In genomic region chr12:106871481-106871880, GRCm38 (mm10) we compare ENCODE assay signal across 22 mouse cellular contexts.
DNase-seq lines count a peak whose midpoint lies in the region; ATAC-seq and TF ChIP-seq lines count a peak whose summit lies in the region.
"Had no signal": no experiment of that assay in that cellular context is flagged by ENCODE, and none has a peak within 500 bp of the region (broad histone marks: within the 10 kb centered on the region; RNA-seq: fewer than 3 reads in every experiment).

No protein-coding gene starts in this region.

- H3K27ac ChIP-seq in forebrain, embryonic 14.5 days (ENCODE audit: low read depth, low read length), result no peak overlapping the region
- no peak overlapping the region for H3K27ac ChIP-seq in forebrain, postnatal 0 days (ENCODE audit: low read depth, low read length)
- H3K27ac ChIP-seq in heart, postnatal 0 days (ENCODE audit: low read depth), result no peak overlapping the region
- no peak overlapping the region for H3K27ac ChIP-seq in limb, embryonic 14.5 days (replicated peaks; ENCODE audit: low read depth, low read length)
- H3K27ac ChIP-seq: forebrain, embryonic 12.5 days; hindbrain, postnatal 0 days; kidney, embryonic 15.5 days; liver, embryonic 15.5 days; macrophage; midbrain, embryonic 12.5 days; neural tube, embryonic 15.5 days had no signal

- no peak overlapping the region for H3K4me3 ChIP-seq in forebrain, embryonic 14.5 days (ENCODE audit: low read depth, low read length)
- no peak overlapping the region for H3K4me3 ChIP-seq in forebrain, postnatal 0 days (ENCODE audit: low read depth, low read length)
- no peak overlapping the region for H3K4me3 ChIP-seq in heart, postnatal 0 days (ENCODE audit: low read depth, low read length)
- peak overlapping the region; percentile 35 for H3K4me3 ChIP-seq in megakaryocyte, embryonic 14.5 days (replicated peaks)
- H3K4me3 ChIP-seq in limb, embryonic 14.5 days (replicated peaks; ENCODE audit: low read length), result no peak overlapping the region
- H3K4me3 ChIP-seq: erythroblast, embryonic 14.5 days; forebrain, embryonic 12.5 days; kidney, embryonic 15.5 days; liver, embryonic 15.5 days; midbrain, embryonic 12.5 days; neural tube, embryonic 15.5 days had no signal

- TF ChIP-seq POLR2A in limb, embryonic 14.5 days (IDR thresholded peaks at IDR 0.05; ENCODE audit: borderline replicate concordance, extremely low read depth, insufficient read depth, insufficient read length), result no peak

- no peaks in the 10 kb centered on the region for H3K27me3 ChIP-seq in forebrain, embryonic 14.5 days (replicated peaks; ENCODE audit: control insufficient read depth, insufficient read depth, low read length)
- no peaks in the 10 kb centered on the region for H3K27me3 ChIP-seq in forebrain, postnatal 0 days (ENCODE audit: insufficient read depth, low read length)
- no peaks in the 10 kb centered on the region for H3K27me3 ChIP-seq in heart, postnatal 0 days (ENCODE audit: control insufficient read depth, insufficient read depth, low read length)
- no peaks in the 10 kb centered on the region for H3K27me3 ChIP-seq in megakaryocyte, embryonic 14.5 days (replicated peaks)
- H3K27me3 ChIP-seq in limb, embryonic 14.5 days (ENCODE audit: control insufficient read depth, insufficient read depth, low read length), result no peaks in the 10 kb centered on the region
- H3K27me3 ChIP-seq: forebrain, embryonic 12.5 days; kidney, embryonic 15.5 days; liver, embryonic 15.5 days; midbrain, embryonic 12.5 days; neural tube, embryonic 15.5 days had no signal

- intact Hi-C loops in heart, postnatal 25 days (cut with DNase I), result no loop called here

- no peaks in the 10 kb centered on the region for H3K36me3 ChIP-seq in forebrain, embryonic 14.5 days (ENCODE audit: control insufficient read depth, insufficient read depth, low read length)
- no peaks in the 10 kb centered on the region for H3K36me3 ChIP-seq in forebrain, postnatal 0 days (ENCODE audit: insufficient read depth)
- H3K36me3 ChIP-seq in heart, postnatal 0 days (replicated peaks; ENCODE audit: control insufficient read depth, insufficient read depth, low read length), result no peaks in the 10 kb centered on the region
- H3K36me3 ChIP-seq in megakaryocyte, embryonic 14.5 days (replicated peaks; ENCODE audit: low read length), result no peaks in the 10 kb centered on the region
- H3K36me3 ChIP-seq in limb, embryonic 14.5 days (ENCODE audit: control insufficient read depth, insufficient read depth, low read length), result no peaks in the 10 kb centered on the region
- H3K36me3 ChIP-seq: forebrain, embryonic 12.5 days; kidney, embryonic 15.5 days; liver, embryonic 15.5 days; midbrain, embryonic 12.5 days; neural tube, embryonic 15.5 days had no signal

- no peak overlapping the region for H3K4me2 ChIP-seq in forebrain, embryonic 14.5 days (ENCODE audit: low read length)
- no peak overlapping the region for H3K4me2 ChIP-seq in forebrain, postnatal 0 days (ENCODE audit: low read depth)
- H3K4me2 ChIP-seq in heart, postnatal 0 days (ENCODE audit: low read depth, low read length), result 0 out of 2 replicates have a peak overlapping the region, but pooled peaks have one; percentile 28
- no peak overlapping the region for H3K4me2 ChIP-seq in limb, embryonic 14.5 days (replicated peaks; ENCODE audit: low read depth, low read length, severe bottlenecking)
- H3K4me2 ChIP-seq: forebrain, embryonic 12.5 days; kidney, embryonic 15.5 days; liver, embryonic 15.5 days; midbrain, embryonic 12.5 days; neural tube, embryonic 15.5 days had no signal

- H3K9ac ChIP-seq in forebrain, embryonic 14.5 days (ENCODE audit: low read length), result no peak overlapping the region
- no peak overlapping the region for H3K9ac ChIP-seq in forebrain, postnatal 0 days
- H3K9ac ChIP-seq in heart, postnatal 0 days (replicated peaks; ENCODE audit: low read depth, low read length), result no peak overlapping the region
- H3K9ac ChIP-seq in limb, embryonic 14.5 days (ENCODE audit: low read depth, low read length, severe bottlenecking), result no peak overlapping the region
- H3K9ac ChIP-seq: forebrain, embryonic 12.5 days; kidney, embryonic 15.5 days; liver, embryonic 15.5 days; midbrain, embryonic 12.5 days; neural tube, embryonic 15.5 days had no signal

- WGBS in forebrain, embryonic 14.5 days, result 79% methylated on average over 11 of the region's 11 CpGs
- 64% methylated on average over 11 of the region's 11 CpGs for WGBS in forebrain, postnatal 0 days
- 10% methylated on average over 11 of the region's 11 CpGs for WGBS in heart, postnatal 0 days
- 48% methylated on average over 11 of the region's 11 CpGs for WGBS in limb, embryonic 14.5 days

- DNase-seq in forebrain, embryonic 14.5 days (ENCODE audit: low spot score), result peak; percentile 11
- DNase-seq in forebrain, postnatal 0 days, result no peak
- no peak for DNase-seq in heart, postnatal 0 days (ENCODE audit: low spot score)
- no peak for DNase-seq in heart, postnatal 25 days (ENCODE audit: low spot score)
- DNase-seq in limb, embryonic 14.5 days (ENCODE audit: low spot score), result peak; percentile 53
- no peak for DNase-seq in urinary bladder, postnatal 36 days (ENCODE audit: low spot score in 2 of 2)
- DNase-seq: adrenal gland, postnatal 10 days; cerebellum, adult 2 months; kidney, postnatal 4 days; layer of hippocampus, adult 9-11 months; liver had no signal

- TF ChIP-seq CTCF in forebrain, postnatal 0 days (IDR thresholded peaks at IDR 0.05; ENCODE audit: low read depth), result no peak
- TF ChIP-seq CTCF in heart, postnatal 0 days (IDR thresholded peaks at IDR 0.05; ENCODE audit: low read depth), result no peak

- ATAC-seq in forebrain, embryonic 14.5 days, result no peak
- no peak for ATAC-seq in forebrain, postnatal 0 days
- ATAC-seq in heart, postnatal 0 days (ENCODE audit: insufficient read depth, low read depth), result no peak
- ATAC-seq in megakaryocyte, adult 5-6 weeks (ENCODE audit: poor library complexity, severe bottlenecking), result no peak
- 0 out of 2 replicates have a peak, but pooled peaks have one; percentile 53 for ATAC-seq in limb, embryonic 14.5 days (ENCODE audit: low FRiP score, low read depth)
- ATAC-seq: hindbrain, postnatal 0 days; intestine, postnatal 0 days had no signal

- TF ChIP-seq EP300 in heart, postnatal 0 days (IDR thresholded peaks at IDR 0.05; ENCODE audit: low read depth), result no peak

- H3K4me1 ChIP-seq in forebrain, embryonic 14.5 days (ENCODE audit: control insufficient read depth, insufficient read depth, low read length), result no peaks in the 10 kb centered on the region
- no peaks in the 10 kb centered on the region for H3K4me1 ChIP-seq in forebrain, postnatal 0 days (ENCODE audit: insufficient read depth)
- 0 out of 2 replicates have a peak, but pooled peaks cover 4% of the 10 kb centered on the region for H3K4me1 ChIP-seq in heart, postnatal 0 days (ENCODE audit: control insufficient read depth, insufficient read depth)
- H3K4me1 ChIP-seq in megakaryocyte, embryonic 14.5 days, result no peaks in the 10 kb centered on the region
- H3K4me1 ChIP-seq in limb, embryonic 14.5 days (ENCODE audit: control insufficient read depth, insufficient read depth, low read length), result no peaks in the 10 kb centered on the region
- H3K4me1 ChIP-seq: forebrain, embryonic 12.5 days; kidney, embryonic 15.5 days; liver, embryonic 15.5 days; midbrain, embryonic 12.5 days; neural tube, embryonic 15.5 days had no signal

- no peaks in the 10 kb centered on the region for H3K9me3 ChIP-seq in forebrain, embryonic 14.5 days (replicated peaks; ENCODE audit: control insufficient read depth, low read length)
- H3K9me3 ChIP-seq in forebrain, postnatal 0 days (ENCODE audit: low read length), result no peaks in the 10 kb centered on the region
- no peaks in the 10 kb centered on the region for H3K9me3 ChIP-seq in heart, postnatal 0 days (replicated peaks; ENCODE audit: control insufficient read depth, low read length)
- peaks cover 68% of the 10 kb centered on the region for H3K9me3 ChIP-seq in megakaryocyte, embryonic 14.5 days
- no peaks in the 10 kb centered on the region for H3K9me3 ChIP-seq in limb, embryonic 14.5 days (ENCODE audit: control insufficient read depth, low read length)
- H3K9me3 ChIP-seq: forebrain, embryonic 12.5 days; kidney, embryonic 15.5 days; liver, embryonic 15.5 days; midbrain, embryonic 12.5 days; neural tube, embryonic 15.5 days had no signal

Comparison
In these comparisons a context has a peak if more than half of its experiments do, and no peak if none do; other contexts are left out.
1. DNase-seq: peak in forebrain, embryonic 14.5 days (single experiment) and limb, embryonic 14.5 days (single experiment); none in forebrain, postnatal 0 days (single experiment), heart, postnatal 0 days (single experiment), heart, postnatal 25 days (single experiment) and urinary bladder, postnatal 36 days (0 of 2).